ENCODE assay signal across 9 mouse cellular contexts in genomic region chr2:34982906-34983698, GRCm38 (mm10). TPM values are rescaled to one million over a fixed set of nuclear protein-coding genes. Genes with fewer than 3 reads are reported as not detected.
DNase-seq lines count a peak whose midpoint lies in the region; ATAC-seq and TF ChIP-seq lines count a peak whose summit lies in the region.
"Had no signal": no experiment of that assay in that cellular context is flagged by ENCODE, and none has a peak within 500 bp of the region (broad histone marks: within the 10 kb centered on the region; RNA-seq: fewer than 3 reads in every experiment).

No protein-coding gene starts in this region.

- no peaks in the 10 kb centered on the region for H3K36me3 ChIP-seq in heart, adult 2 months (ENCODE audit: control insufficient read depth, insufficient read depth, low read length)
- no peaks in the 10 kb centered on the region for H3K36me3 ChIP-seq in heart, embryonic 12.5 days
- H3K36me3 ChIP-seq: forebrain, embryonic 15.5 days had no signal

- TF ChIP-seq CTCF in heart, adult 2 months (IDR thresholded peaks at IDR 0.05), result no peak

- TF ChIP-seq EP300 in heart, adult 2 months (IDR thresholded peaks at IDR 0.05; ENCODE audit: insufficient read depth, low read depth, low read length), result peak; percentile 70; the same call in 1 of the 2 replicates

- H3K9ac ChIP-seq in heart, adult 2 months (ENCODE audit: low read depth, low read length), result no peak overlapping the region
- H3K9ac ChIP-seq in heart, embryonic 12.5 days, result no peak overlapping the region
- H3K9ac ChIP-seq: forebrain, embryonic 15.5 days had no signal

- no peak overlapping the region; the same call in 1 of the 2 replicates for H3K27ac ChIP-seq in heart, adult 2 months
- H3K27ac ChIP-seq in heart, embryonic 12.5 days (ENCODE audit: poor library complexity, severe bottlenecking), result no peak overlapping the region

- intact Hi-C loops in heart, adult 2 months (cut with DNase I), result no loop called here
- intact Hi-C loops in left cerebral cortex, postnatal 4 days (cut with DNase I), result no loop called here

- no peak for ATAC-seq in heart, embryonic 12.5 days (ENCODE audit: insufficient number of reproducible peaks, low FRiP score)

- H3K79me2 ChIP-seq in heart, adult 2 months (replicated peaks; ENCODE audit: control insufficient read depth, insufficient read depth, low read length), result no peaks in the 10 kb centered on the region

- 57% methylated on average over 11 of the region's 11 CpGs for WGBS in heart, adult 2 months
- WGBS in heart, embryonic 12.5 days, result 49% methylated on average over 11 of the region's 11 CpGs

- no peaks in the 10 kb centered on the region for H3K9me3 ChIP-seq in heart, embryonic 12.5 days (replicated peaks)
- H3K9me3 ChIP-seq: forebrain, embryonic 15.5 days had no signal

- no peaks in the 10 kb centered on the region for H3K27me3 ChIP-seq in heart, adult 2 months (ENCODE audit: control insufficient read depth, insufficient read depth, low read length)
- H3K27me3 ChIP-seq in heart, embryonic 12.5 days (replicated peaks), result 0 out of 2 replicates have a peak, but pooled peaks cover 9% of the 10 kb centered on the region
- H3K27me3 ChIP-seq: forebrain, embryonic 15.5 days had no signal

- peaks cover 2% of the 10 kb centered on the region; the same call in 1 of the 2 replicates for H3K4me1 ChIP-seq in heart, adult 2 months (ENCODE audit: control insufficient read depth, insufficient read depth, low read length)
- H3K4me1 ChIP-seq in heart, embryonic 12.5 days (replicated peaks), result peaks cover 21% of the 10 kb centered on the region

- no peak overlapping the region for H3K4me3 ChIP-seq in heart, adult 2 months
- no peak overlapping the region for H3K4me3 ChIP-seq in heart, embryonic 12.5 days
- H3K4me3 ChIP-seq: forebrain, embryonic 15.5 days had no signal

- no peak for TF ChIP-seq POLR2A in heart, adult 2 months (IDR thresholded peaks at IDR 0.05; ENCODE audit: insufficient read depth, low read depth, low read length)

- H3K4me2 ChIP-seq in heart, embryonic 12.5 days, result no peak overlapping the region
- H3K4me2 ChIP-seq: forebrain, embryonic 15.5 days had no signal

- peak; percentile 38 to 42 for DNase-seq in heart, adult 2 months
- DNase-seq in adrenal gland, postnatal 14 days, result peak; percentile 51
- DNase-seq in forelimb bud, embryonic 11.5 days (ENCODE audit: low read depth, low spot score), result peak; percentile 23
- DNase-seq in kidney, postnatal 36 days, result peak; percentile 31 to 49
- DNase-seq in layer of hippocampus, postnatal 14 days (ENCODE audit: low spot score in 2 of 2), result no peak
- DNase-seq in cerebellum, adult 8-10 months, result no peak
- DNase-seq in left cerebral cortex, postnatal 4 days, result no peak

RNA-seq across cellular contexts. Expression of gene Traf1, which starts 21.5 kb away (rescaled TPM):
- 1 to 10 TPM; 1.2 TPM for total RNA-seq in heart, adult 2 months (2021)
- 2.0 and 2.5 TPM in 2 replicates for polyA plus RNA-seq in heart, adult 2 months (2012; rRNA removed)
- 1.2 and 1.3 TPM in 2 replicates for polyA plus RNA-seq in heart, embryonic 12.5 days (2016; fragmentation: Nextera tagmentation; extraction: Ambion mirVana)
- 4.2 and 7.1 TPM in 2 replicates for total RNA-seq in adrenal gland, postnatal 14 days (2021)
- 1 to 10 TPM; 1.1 to 3.0 TPM for total RNA-seq in layer of hippocampus, postnatal 14 days (2021)
- total RNA-seq in left cerebral cortex, postnatal 4 days (2021), result 1 to 10 TPM; 1.1 to 2.6 TPM

Comparison
In these comparisons a context has a peak if more than half of its experiments do, and no peak if none do; other contexts are left out.
1. DNase-seq: peak in heart, adult 2 months (2 of 2), adrenal gland, postnatal 14 days (single experiment), forelimb bud, embryonic 11.5 days (single experiment) and kidney, postnatal 36 days (2 of 2); none in layer of hippocampus, postnatal 14 days (0 of 2), cerebellum, adult 8-10 months (single experiment) and left cerebral cortex, postnatal 4 days (single experiment).